Mouse (Mus musculus) limb, embryonic 14.5 days (tissue): Measurements from ENCODE around the gene Slc35f2. TPM values are rescaled to one million over a fixed set of nuclear protein-coding genes. Genes with fewer than 3 reads are reported as not detected.

Experiments
- ATAC-seq: fragments of 200-750 bp; cut with Nextera tagmentation; 2 replicates; pipeline ENCODE4 v1.8.0; 2017; ENCODE audit warnings: low read depth, moderate number of reproducible peaks, moderate TSS enrichment; ENCODE audit not compliant: low FRiP score
- DNase-seq: peaks from one replicate; pipeline ENCODE4 v3.0.0-alpha.2; 2015; ENCODE audit warnings: low spot score
- H3K27ac ChIP-seq: fragments of 300-500 bp; sonication (generic); replicated peaks from 2 replicates; pipeline ENCODE4 v1.5.1; 2014; ENCODE audit warnings: low read depth, mild to moderate bottlenecking, low read length, moderate library complexity, mixed read lengths
- H3K27me3 ChIP-seq: fragments of 300-500 bp; sonication (generic); 2 replicates; pipeline ENCODE4 v1.6.1; 2014; ENCODE audit warnings: low read length, mixed read lengths; ENCODE audit not compliant: control insufficient read depth, insufficient read depth
- H3K36me3 ChIP-seq: fragments of 300-500 bp; sonication (generic); 2 replicates; pipeline ENCODE4 v1.6.1; 2014; ENCODE audit warnings: mild to moderate bottlenecking, low read length, moderate library complexity, mixed read lengths; ENCODE audit not compliant: control insufficient read depth, insufficient read depth
- H3K4me1 ChIP-seq: fragments of 300-500 bp; sonication (generic); 2 replicates; pipeline ENCODE4 v1.6.1; 2014; ENCODE audit warnings: antibody characterized with exemption, low read length, mixed read lengths; ENCODE audit not compliant: control insufficient read depth, insufficient read depth
- H3K4me2 ChIP-seq: fragments of 300-500 bp; sonication (generic); replicated peaks from 2 replicates; pipeline ENCODE4 v1.6.1; 2014; ENCODE audit warnings: low read depth, mild to moderate bottlenecking, low read length, moderate library complexity; ENCODE audit not compliant: severe bottlenecking
- H3K4me3 ChIP-seq: fragments of 300-500 bp; sonication (generic); replicated peaks from 2 replicates; pipeline ENCODE4 v1.5.1; 2014; ENCODE audit warnings: low read length
- H3K9ac ChIP-seq: fragments of 300-500 bp; sonication (generic); 2 replicates; pipeline ENCODE4 v1.6.1; 2014; ENCODE audit warnings: mild to moderate bottlenecking, low read depth, low read length, moderate library complexity; ENCODE audit not compliant: severe bottlenecking
- H3K9me3 ChIP-seq: fragments of 300-500 bp; sonication (generic); 2 replicates; pipeline ENCODE4 v1.6.1; 2016; ENCODE audit warnings: low read length; ENCODE audit not compliant: control insufficient read depth
- POLR2A ChIP-seq: fragments of 200-500 bp; IDR thresholded peaks from 2 replicates; pipeline ENCODE4 v1.8.0; 2012; ENCODE audit warnings: inconsistent platforms, mild to moderate bottlenecking, moderate library complexity, borderline replicate concordance; ENCODE audit not compliant: insufficient read depth, insufficient read length; ENCODE audit errors: extremely low read depth
- WGBS: fragments of 180-500 bp; shearing (Covaris S2); extraction: QIAGEN DNeasy Blood & Tissue Kit; methylation state at CpG from one replicate; pipeline ENCODE4 v1.1.7; 2014; 5-methylcytosine and 5-hydroxymethylcytosine counted together
- polyA plus RNA-seq, 2 experiments: library from polyadenylated mRNA; depleted of rRNA in 1 of 2; stranded (reverse) in 1 of 2; unstranded in 1 of 2; fragments of >200 nt; fragmentation: Nextera tagmentation in 1 of 2; extraction: Ambion mirVana in 1 of 2; gene quantifications; 2 replicates each; pipeline versions ENCODE4 v1.2.1 to v1.2.3; 2012 to 2014

The Slc35f2 gene
- polyA plus RNA-seq, 2 experiments: 4.1 TPM

- DNase-seq (no peak), ATAC-seq (no peak)
- WGBS: 97% methylated on average over 2 of the region's 2 CpGs
- no peak for TF ChIP-seq POLR2A
- Histone ChIP-seq H3K27ac (no peak overlapping the region), H3K4me3 (no peak overlapping the region), H3K4me2 (no peak overlapping the region), H3K4me1 (no peaks in the 10 kb centered on the region), H3K9ac (no peak overlapping the region), H3K9me3 (no peaks in the 10 kb centered on the region), H3K27me3 (no peaks in the 10 kb centered on the region), H3K36me3 (no peaks in the 10 kb centered on the region)
These were observed 13.2 kb upstream of the Slc35f2 start for GRCm38 (mm10) chr9:53758142-53758541.

- TF ChIP-seq POLR2A: no peak
- Histone ChIP-seq H3K9me3 (no peaks in the 10 kb centered on the region), H3K27ac (no peak overlapping the region), H3K9ac (no peak overlapping the region), H3K4me3 (no peak overlapping the region), H3K36me3 (no peaks in the 10 kb centered on the region), H3K27me3 (no peaks in the 10 kb centered on the region), H3K4me2 (no peak overlapping the region), H3K4me1 (no peaks in the 10 kb centered on the region)
- ATAC-seq (no peak), DNase-seq (no peak)
- WGBS: 81% methylated on average over 8 of the region's 8 CpGs
These were observed 6.6 kb upstream of the Slc35f2 start for GRCm38 (mm10) chr9:53764697-53765096.

GRCm38 (mm10) chr9:53768486-53768885, 2.9 kb upstream of the Slc35f2 start:
- no peak for TF ChIP-seq POLR2A
- Histone ChIP-seq H3K36me3 (no peaks in the 10 kb centered on the region), H3K27ac (no peak overlapping the region), H3K4me1 (peaks cover 5% of the 10 kb centered on the region), H3K9me3 (no peaks in the 10 kb centered on the region), H3K4me2 (no peak overlapping the region), H3K4me3 (no peak overlapping the region), H3K9ac (no peak overlapping the region), H3K27me3 (peaks cover 8% of the 10 kb centered on the region)
- ATAC-seq: no peak
- DNase-seq: no peak
- WGBS: 80% methylated on average over 5 of the region's 5 CpGs

GRCm38 (mm10) chr9:53770771-53771343, 481 bp upstream of the Slc35f2 start:
- H3K27me3 ChIP-seq: peaks cover 8% of the 10 kb centered on the region
- ATAC-seq (no peak), DNase-seq (no peak)
- peaks cover 5% of the 10 kb centered on the region for H3K4me1 ChIP-seq
- peak overlapping the region; percentile 97 for H3K4me2 ChIP-seq
- peak overlapping the region; percentile 67; the same call in 1 of the 2 replicates for H3K9ac ChIP-seq
- H3K4me3 ChIP-seq: peak overlapping the region; percentile 61
- no peaks in the 10 kb centered on the region for H3K9me3 ChIP-seq
- TF ChIP-seq POLR2A: no peak
- no peaks in the 10 kb centered on the region for H3K36me3 ChIP-seq
- no peak overlapping the region for H3K27ac ChIP-seq
- 43% methylated on average over 12 of the region's 12 CpGs for WGBS

- no peak for TF ChIP-seq POLR2A
- Histone ChIP-seq H3K4me3 (peak overlapping the region; percentile 61), H3K27me3 (peaks cover 8% of the 10 kb centered on the region), H3K9ac (peak overlapping the region; percentile 67), H3K4me1 (peaks cover 5% of the 10 kb centered on the region), H3K4me2 (peak overlapping the region; percentile 97), H3K9me3 (no peaks in the 10 kb centered on the region), H3K27ac (no peak overlapping the region), H3K36me3 (no peaks in the 10 kb centered on the region)
- no peak for DNase-seq
- 5% methylated on average over 16 of the region's 17 CpGs for WGBS
- ATAC-seq: no peak
These were observed 803 bp downstream of the Slc35f2 start for GRCm38 (mm10) chr9:53772121-53772561.
